Mouse (Mus musculus): Measurements from ENCODE around the gene Fgf7.

Fgf7 gene

GRCm38 (mm10) chr2:126061037-126061773 is 26.7 kb downstream of the Fgf7 start:
- no peak for DNase-seq (ENCODE audit: low spot score)

- DNase-seq (ENCODE audit: low spot score) = no peak
Measured at GRCm38 (mm10) chr2:126062876-126063275, 28.4 kb downstream of the Fgf7 start.

GRCm38 (mm10) chr2:126064814-126065213 is 30.4 kb downstream of the Fgf7 start:
- DNase-seq (ENCODE audit: low spot score) = no peak

GRCm38 (mm10) chr2:126065303-126065856 is 30.9 kb downstream of the Fgf7 start:
- no peak for DNase-seq (ENCODE audit: low spot score)

GRCm38 (mm10) chr2:126069740-126070139 is 35.3 kb downstream of the Fgf7 start:
- DNase-seq (ENCODE audit: low spot score) = no peak

GRCm38 (mm10) chr2:126073744-126074143 is 39.3 kb downstream of the Fgf7 start:
- DNase-seq (ENCODE audit: low spot score) = no peak

GRCm38 (mm10) chr2:126076506-126076905 is 42.0 kb downstream of the Fgf7 start:
- no peak for DNase-seq (ENCODE audit: low spot score)

- no peak for DNase-seq (ENCODE audit: low spot score)
Measured at GRCm38 (mm10) chr2:126079086-126079485, 44.6 kb downstream of the Fgf7 start.

GRCm38 (mm10) chr2:126084326-126084725 is 49.9 kb downstream of the Fgf7 start:
- no peak for DNase-seq (ENCODE audit: low spot score)

GRCm38 (mm10) chr2:126086187-126086586 is 51.7 kb downstream of the Fgf7 start:
- no peak for DNase-seq (ENCODE audit: low spot score)

- DNase-seq (ENCODE audit: low spot score) = no peak
Measured at GRCm38 (mm10) chr2:126090432-126090831, 56.0 kb downstream of the Fgf7 start.

- no peak for DNase-seq (ENCODE audit: low spot score)
Measured at GRCm38 (mm10) chr2:126094616-126095015, 60.2 kb downstream of the Fgf7 start.

Data from spleen, adult 12 weeks (tissue).